Comparison of ENCODE assay signal across 8 mouse cellular contexts in genomic region chr10:61534371-61535101, GRCm38 (mm10). TPM values are rescaled to one million over a fixed set of nuclear protein-coding genes. Genes with fewer than 3 reads are reported as not detected.
DNase-seq lines count a peak whose midpoint lies in the region; ATAC-seq and TF ChIP-seq lines count a peak whose summit lies in the region.

No protein-coding gene starts in this region.

- no peak overlapping the region for H3K9ac ChIP-seq in heart, postnatal 0 days (replicated peaks; ENCODE audit: low read depth, low read length)
- H3K9ac ChIP-seq in liver, embryonic 13.5 days = peak overlapping the region; percentile 28; the same call in 1 of the 2 replicates
- H3K9ac ChIP-seq in neural tube, embryonic 12.5 days = no peak overlapping the region

- H3K36me3 ChIP-seq in heart, postnatal 0 days (replicated peaks; ENCODE audit: control insufficient read depth, insufficient read depth, low read length) = no peaks in the 10 kb centered on the region; the same call in 1 of the 2 replicates
- peaks cover 5% of the 10 kb centered on the region; the same call in 1 of the 2 replicates for H3K36me3 ChIP-seq in liver, embryonic 13.5 days
- H3K36me3 ChIP-seq in neural tube, embryonic 12.5 days = no peaks in the 10 kb centered on the region

- ATAC-seq in cerebellum, adult (ENCODE audit: insufficient number of reproducible peaks, low FRiP score, low TSS enrichment) = 0 out of 2 replicates have a peak, but pooled peaks have one; percentile 37
- peak; percentile 54 for ATAC-seq in heart, postnatal 0 days (ENCODE audit: insufficient read depth, low read depth)
- peak; percentile 91 for ATAC-seq in liver, embryonic 13.5 days (ENCODE audit: low read depth)
- ATAC-seq in neural tube, embryonic 12.5 days (ENCODE audit: low FRiP score, low read depth) = peak; percentile 82
- no peak for ATAC-seq in inflammation-experienced regulatory T-cells, adult 6 months

- no peaks in the 10 kb centered on the region for H3K27me3 ChIP-seq in heart, postnatal 0 days (ENCODE audit: control insufficient read depth, insufficient read depth, low read length)
- no peaks in the 10 kb centered on the region for H3K27me3 ChIP-seq in liver, embryonic 13.5 days
- no peaks in the 10 kb centered on the region for H3K27me3 ChIP-seq in neural tube, embryonic 12.5 days (replicated peaks)

- H3K4me2 ChIP-seq in heart, postnatal 0 days (ENCODE audit: low read depth, low read length) = no peak overlapping the region
- H3K4me2 ChIP-seq in liver, embryonic 13.5 days = peak overlapping the region; percentile 29
- 0 out of 2 replicates have a peak overlapping the region, but pooled peaks have one; percentile 10 for H3K4me2 ChIP-seq in neural tube, embryonic 12.5 days (replicated peaks)

- no peak for TF ChIP-seq EP300 in heart, postnatal 0 days (IDR thresholded peaks at IDR 0.05; ENCODE audit: low read depth)

- no peak for DNase-seq in cerebellum, adult 11 months
- peak; percentile 46 to 50 for DNase-seq in cerebellum, postnatal 14 days
- DNase-seq in heart, postnatal 0 days (ENCODE audit: low spot score) = peak; percentile 72
- DNase-seq in liver, embryonic 13.5 days = peak; percentile 44
- DNase-seq in adrenal gland, postnatal 4 days (ENCODE audit: low spot score in 2 of 2) = no peak

- WGBS in heart, postnatal 0 days = 80% methylated on average over 3 of the region's 3 CpGs
- 67% methylated on average over 3 of the region's 3 CpGs for WGBS in liver, embryonic 13.5 days (ENCODE audit: insufficient replicate concordance)
- WGBS in neural tube, embryonic 12.5 days = 34% methylated on average over 3 of the region's 3 CpGs

- no peak overlapping the region for H3K4me3 ChIP-seq in heart, postnatal 0 days (ENCODE audit: low read depth, low read length)
- H3K4me3 ChIP-seq in liver, embryonic 13.5 days (replicated peaks) = no peak overlapping the region
- no peak overlapping the region for H3K4me3 ChIP-seq in neural tube, embryonic 12.5 days

- H3K9me3 ChIP-seq in heart, postnatal 0 days (replicated peaks; ENCODE audit: control insufficient read depth, low read length) = no peaks in the 10 kb centered on the region
- no peaks in the 10 kb centered on the region for H3K9me3 ChIP-seq in liver, embryonic 13.5 days (replicated peaks)
- H3K9me3 ChIP-seq in neural tube, embryonic 12.5 days = no peaks in the 10 kb centered on the region

- TF ChIP-seq CTCF in heart, postnatal 0 days (IDR thresholded peaks at IDR 0.05; ENCODE audit: low read depth) = no peak

- peak overlapping the region; percentile 81 for H3K27ac ChIP-seq in heart, postnatal 0 days (ENCODE audit: low read depth)
- peak overlapping the region; percentile 21; the same call in 1 of the 2 replicates for H3K27ac ChIP-seq in liver, embryonic 13.5 days
- peak overlapping the region; percentile 65 for H3K27ac ChIP-seq in neural tube, embryonic 12.5 days

- H3K4me1 ChIP-seq in heart, postnatal 0 days (ENCODE audit: control insufficient read depth, insufficient read depth) = peaks cover 31% of the 10 kb centered on the region
- peaks cover 46% of the 10 kb centered on the region for H3K4me1 ChIP-seq in liver, embryonic 13.5 days (replicated peaks)
- peaks cover 60% of the 10 kb centered on the region for H3K4me1 ChIP-seq in neural tube, embryonic 12.5 days

RNA-seq across cellular contexts. Expression of gene Lrrc20, which starts 58.9 kb away (rescaled TPM):
- total RNA-seq in heart, postnatal 0 days (2014; rRNA removed; ENCODE audit: low replicate concordance) = 13.9 and 15.2 TPM in 2 replicates
- polyA plus RNA-seq in heart, postnatal 0 days (2015; fragmentation: Nextera tagmentation; extraction: Ambion mirVana) = 12.9 and 13.9 TPM in 2 replicates
- 7.8 and 8.1 TPM in 2 replicates for polyA plus RNA-seq in liver, embryonic 13.5 days (2015; fragmentation: Nextera tagmentation; extraction: Ambion mirVana)
- 12.6 and 13.2 TPM in 2 replicates for polyA plus RNA-seq in neural tube, embryonic 12.5 days (2016; fragmentation: Nextera tagmentation; extraction: Ambion mirVana)
- 1 to 10 TPM; 5.4 to 6.0 (median 5.8) TPM for polyA plus RNA-seq in inflammation-experienced regulatory T-cells, adult 6 months (2017; shearing (Covaris generic))
- 10 to 100 TPM; 12.2 to 13.8 TPM for total RNA-seq in adrenal gland, postnatal 4 days (2021)

Comparison
In these comparisons a context has a peak if more than half of its experiments do, and no peak if none do; other contexts are left out.
1. DNase-seq: peak in cerebellum, postnatal 14 days (2 of 2), heart, postnatal 0 days (single experiment) and liver, embryonic 13.5 days (single experiment); none in cerebellum, adult 11 months (single experiment) and adrenal gland, postnatal 4 days (0 of 2).
2. H3K27ac ChIP-seq: peak in every context shown above with its lines; median percentile 81 in heart, postnatal 0 days; 65 in neural tube, embryonic 12.5 days; 21 in liver, embryonic 13.5 days.